Mouse (Mus musculus) lung, postnatal 4 days (tissue): ENCODE measurements at regions not wholly inside any gene's neighbourhood (a gene's known extent, or its start where the extent isn't known, plus 50 kb on each side); places are given as distances from the start of the nearest gene placed in this dataset.
A peak's percentile ranks its signal among the peaks of the same experiment; 100 is the strongest.

Experiments
- DNase-seq, 2 experiments: peaks; one replicate each; pipeline ENCODE4 v3.0.0; 2021

DNA sequence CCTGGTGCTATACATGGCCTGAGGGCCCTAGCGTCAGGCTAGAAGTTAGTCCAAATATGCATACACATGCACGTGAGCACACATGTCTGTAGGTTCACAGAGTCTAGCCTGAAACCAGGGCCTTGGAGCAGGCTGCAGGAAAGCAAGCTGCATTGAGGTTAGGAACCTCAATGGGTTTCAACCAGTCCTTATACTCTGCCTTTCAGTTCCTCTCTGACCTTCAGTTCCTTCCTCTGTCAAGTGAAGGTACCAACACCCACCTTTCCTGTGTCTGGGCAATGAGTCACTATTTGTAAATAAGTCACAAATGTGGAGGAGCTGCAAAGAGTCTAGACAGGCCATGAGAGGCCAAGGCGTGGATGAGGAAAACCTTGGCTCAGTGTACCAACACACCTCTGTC lies 89.1 kb upstream of the Zfp703 start:
- no peak for DNase-seq

DNA sequence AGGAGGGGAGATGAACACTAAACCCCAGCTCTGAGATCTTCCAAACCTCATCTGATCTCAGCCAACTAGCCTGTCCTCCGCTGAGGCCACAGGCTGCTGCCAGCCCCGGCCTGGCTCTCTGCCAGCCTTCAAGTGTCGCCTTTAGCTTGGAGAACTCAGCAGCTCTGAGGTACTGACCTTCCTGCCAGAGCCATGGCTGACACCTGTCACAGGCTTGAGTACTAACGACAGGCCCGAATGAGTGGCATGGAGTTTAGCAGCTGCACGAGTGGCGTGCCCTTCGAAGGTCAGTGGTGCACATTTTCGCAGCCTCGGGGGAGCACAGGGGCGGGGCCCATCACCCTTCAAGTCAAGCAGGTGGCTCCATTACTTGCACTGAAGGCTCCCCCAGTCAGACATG lies 85.2 kb upstream of the Zfp703 start:
- peak; percentile 59 to 72 for DNase-seq

DNA sequence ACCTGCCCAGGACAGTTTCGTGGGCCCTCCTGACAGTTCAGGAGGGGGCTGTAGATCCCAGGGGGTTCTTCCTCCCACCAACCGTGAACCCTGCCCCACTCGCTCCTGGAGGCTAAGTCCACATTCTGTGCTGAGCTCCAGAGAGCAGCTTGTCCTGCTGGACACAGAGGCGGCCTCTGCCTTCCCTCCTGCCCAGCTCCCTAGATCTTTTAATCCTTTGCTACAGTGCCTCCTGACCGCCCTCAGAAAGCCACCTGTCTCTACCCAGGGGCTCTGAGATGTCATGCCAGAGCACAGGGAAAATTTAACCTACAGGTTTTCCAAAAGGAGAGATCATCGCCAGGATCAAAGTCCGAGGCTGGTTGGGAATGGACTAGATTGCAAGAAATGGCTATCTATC lies 84.7 kb upstream of the Zfp703 start:
- DNase-seq = no peak

DNA sequence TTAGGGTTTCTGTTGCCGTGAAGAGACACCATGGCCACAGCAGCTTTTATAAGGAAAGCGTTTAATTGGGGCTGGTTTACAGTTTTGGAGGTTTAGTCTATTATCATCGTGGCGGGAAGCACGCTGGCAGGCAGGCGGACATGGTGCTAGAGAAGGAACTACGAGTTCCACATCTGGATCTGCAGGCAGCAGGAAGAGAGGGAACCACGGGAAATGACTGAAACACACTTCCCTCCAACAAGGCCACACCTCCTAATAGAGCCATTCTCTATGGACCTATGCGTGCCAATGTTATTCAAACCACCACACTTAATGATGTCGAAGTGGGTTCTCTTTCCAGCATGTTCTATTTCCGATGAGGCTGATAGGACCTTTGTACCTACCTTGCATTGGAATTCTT lies 81.3 kb upstream of the Zfp703 start:
- DNase-seq = no peak

DNA sequence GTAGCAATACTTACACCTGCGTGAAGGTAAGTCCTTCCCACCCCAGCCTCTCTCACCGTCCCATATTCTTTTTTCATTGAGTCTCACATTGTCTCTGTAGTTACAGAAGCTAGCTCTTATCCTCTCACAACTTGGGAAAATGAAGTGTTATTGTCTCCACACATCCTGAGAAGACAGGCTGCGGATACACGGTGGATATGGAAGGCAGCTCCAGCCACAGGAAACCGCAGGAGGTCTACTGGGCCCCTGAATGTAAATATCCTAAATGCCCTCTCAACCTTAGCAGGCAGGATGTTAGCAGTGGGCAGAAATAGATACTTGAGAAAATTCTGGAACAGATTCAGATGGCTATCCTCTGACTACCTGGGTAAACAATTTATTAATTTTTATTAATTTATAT lies 73.8 kb upstream of the Zfp703 start:
- no peak for DNase-seq

DNA sequence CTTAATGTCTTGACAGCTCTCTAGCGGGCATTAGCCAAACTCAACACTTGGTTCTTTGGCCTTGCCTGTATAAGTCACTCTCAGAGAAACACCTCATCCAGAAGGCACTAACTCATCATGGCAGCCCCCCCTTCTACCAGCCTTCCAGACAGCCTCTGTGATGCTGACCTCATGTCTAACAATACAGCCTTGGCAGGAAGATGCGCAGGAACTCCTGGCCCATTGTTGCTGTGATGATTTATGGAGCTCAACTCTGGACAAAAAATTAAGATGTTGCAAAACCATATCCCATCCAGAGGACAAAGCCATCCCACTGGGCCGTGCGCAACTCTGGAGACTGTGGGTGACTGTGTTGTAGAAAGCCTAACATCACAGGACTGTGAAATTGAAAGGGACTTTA lies 70.9 kb upstream of the Zfp703 start:
- no peak for DNase-seq

DNA sequence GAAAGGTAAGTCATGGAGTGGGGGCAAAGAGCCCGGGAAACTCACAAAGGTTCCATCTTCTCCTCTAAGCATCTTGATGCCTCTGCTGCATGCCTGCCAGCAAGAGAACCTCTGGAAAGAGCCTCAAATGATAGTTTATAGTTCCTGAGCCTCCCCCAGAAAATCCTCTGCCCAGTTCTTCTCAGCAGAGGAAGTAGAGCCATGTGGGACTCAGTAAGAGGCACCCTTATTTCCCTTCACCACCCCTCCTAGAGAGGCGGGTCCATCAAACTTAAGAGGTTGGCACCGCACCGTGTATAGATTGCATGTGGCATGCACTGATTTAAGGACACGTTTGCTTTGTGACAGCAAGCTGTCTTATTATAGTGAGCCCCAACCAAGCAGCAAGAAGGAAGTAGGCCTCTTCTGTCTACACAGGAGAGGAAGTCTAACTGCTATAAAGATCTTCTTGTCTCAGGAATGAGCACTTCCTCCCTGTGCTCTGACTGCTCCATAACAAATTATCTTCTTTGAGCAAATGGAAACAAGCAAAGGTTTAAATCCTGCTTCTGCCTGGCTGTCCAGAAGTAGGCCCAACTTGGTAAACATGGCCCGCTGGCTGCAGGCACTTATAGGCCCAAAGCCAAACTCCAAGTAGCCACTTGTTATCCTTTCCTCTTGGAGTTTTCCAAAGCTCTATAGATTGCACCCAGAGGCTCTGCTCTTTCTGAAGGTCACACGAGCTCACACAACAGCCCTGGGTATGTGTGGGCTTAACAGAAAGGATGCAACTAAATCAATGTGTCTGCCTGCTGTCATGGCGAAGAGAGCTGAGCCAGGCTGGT lies 69.6 kb upstream of the Zfp703 start:
- DNase-seq = peak; percentile 47 to 48

DNA sequence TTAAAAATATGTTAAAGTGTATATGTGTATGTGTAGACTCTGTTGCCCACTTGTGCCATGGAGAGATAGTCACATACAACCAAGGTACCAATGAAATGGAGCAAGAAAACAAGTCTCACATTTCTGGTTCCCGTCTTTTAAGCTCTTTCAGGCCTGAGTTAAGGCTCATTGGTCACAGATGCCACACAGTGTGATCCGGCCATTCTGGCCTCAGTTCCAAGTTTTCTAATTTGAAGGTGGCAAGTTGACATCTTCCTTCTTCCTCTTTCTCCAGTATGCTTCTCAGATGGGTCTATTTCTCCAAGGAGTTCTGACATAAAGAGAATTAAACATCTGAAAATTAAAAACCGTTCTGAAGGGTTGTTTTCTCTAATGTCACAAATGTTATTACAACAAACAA lies 66.9 kb upstream of the Zfp703 start:
- DNase-seq = no peak

DNA sequence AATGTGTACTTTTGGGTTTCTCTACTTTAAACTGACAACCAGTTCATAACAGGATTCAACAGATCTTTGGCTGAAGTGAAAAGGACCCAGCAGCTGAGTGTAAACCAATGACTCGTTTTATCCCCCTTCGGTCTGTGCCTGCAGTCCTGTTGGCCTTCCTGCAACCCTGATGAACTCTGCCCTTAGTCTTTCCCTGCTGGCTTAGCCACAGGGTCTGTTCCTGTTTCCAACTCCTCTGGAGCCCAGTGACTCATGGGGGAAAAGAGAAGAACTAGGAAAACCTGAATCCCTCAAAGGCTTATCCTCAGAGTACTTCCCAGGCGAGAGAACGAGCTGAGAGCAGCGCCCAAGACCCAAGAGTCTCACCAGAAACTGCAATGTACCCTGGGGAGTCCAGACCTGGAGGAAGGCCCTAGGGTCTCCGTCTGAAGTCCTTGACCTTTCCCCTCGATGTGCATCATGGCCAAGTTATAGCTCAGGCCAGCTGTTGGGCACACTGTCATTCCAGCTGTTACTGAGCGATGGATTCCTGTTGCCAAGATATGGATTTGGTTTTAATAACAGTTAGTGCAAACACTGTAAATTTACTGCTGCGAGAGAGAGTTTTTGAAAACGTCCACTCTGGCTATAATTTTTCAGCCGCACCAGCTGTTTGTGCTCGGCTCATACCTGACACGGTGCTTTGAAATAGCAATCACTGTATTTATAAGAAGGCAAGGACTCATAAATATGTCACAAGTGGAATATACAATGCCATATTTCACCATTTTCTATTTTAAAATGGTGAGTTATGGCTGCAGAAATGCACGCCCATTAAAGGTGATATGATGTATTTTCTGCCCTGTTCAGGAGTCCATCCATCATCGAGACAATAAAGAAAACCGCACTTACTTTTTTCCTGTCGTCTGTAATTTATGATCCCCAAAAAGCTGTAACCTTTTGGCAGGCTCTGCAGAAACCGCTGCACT lies 63.3 kb upstream of the Zfp703 start:
- no peak for DNase-seq

DNA sequence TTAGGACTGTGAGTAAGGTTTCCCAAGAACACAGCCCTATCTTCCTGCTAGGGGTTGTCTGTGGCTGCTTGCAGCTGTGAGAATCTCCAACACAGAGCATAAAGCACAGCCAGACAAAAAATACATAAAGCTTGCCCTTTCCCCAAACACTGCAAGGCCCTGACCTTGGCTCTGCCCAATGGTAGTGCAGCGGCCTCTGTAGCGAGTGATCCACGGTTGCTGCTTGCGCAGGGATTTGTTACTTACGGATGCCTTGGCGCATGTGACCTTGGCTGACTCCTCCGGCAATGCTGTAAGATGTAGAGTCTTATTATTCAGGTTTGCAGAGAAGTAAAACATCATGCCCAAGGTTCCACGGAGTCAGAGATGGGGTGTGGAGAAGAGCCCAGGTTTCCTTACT lies 61.4 kb upstream of the Zfp703 start:
- no peak for DNase-seq

DNA sequence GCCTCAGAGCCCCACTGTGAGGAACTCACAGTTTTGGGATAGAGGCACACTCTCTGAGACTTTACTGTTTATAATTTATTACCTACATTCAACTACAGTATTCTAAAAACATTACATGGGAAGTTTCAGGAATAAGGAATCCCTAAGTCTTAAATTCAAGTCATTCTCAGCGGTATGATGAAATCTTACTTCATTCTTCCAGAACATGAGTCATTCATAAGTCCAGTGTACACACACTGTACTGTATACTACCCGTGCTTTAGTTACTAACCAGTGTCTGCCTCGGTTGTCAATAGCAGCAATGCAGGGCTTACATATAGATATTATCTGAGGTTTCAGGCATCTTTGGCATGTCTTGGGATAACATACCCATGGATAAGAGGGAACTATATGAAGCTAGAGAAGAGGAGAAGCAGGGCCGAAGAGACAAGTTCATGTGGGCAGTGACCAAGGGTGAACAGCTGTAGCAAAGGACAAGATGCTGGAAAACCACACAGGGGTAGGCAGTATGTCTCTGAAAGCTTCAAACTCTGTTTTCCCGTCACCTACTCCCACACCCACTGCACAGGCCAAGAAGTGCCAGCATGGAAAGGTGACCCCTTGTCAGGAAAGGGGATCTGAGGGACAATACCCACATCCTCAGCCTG lies 55.5 kb upstream of the Zfp703 start:
- no peak for DNase-seq

DNA sequence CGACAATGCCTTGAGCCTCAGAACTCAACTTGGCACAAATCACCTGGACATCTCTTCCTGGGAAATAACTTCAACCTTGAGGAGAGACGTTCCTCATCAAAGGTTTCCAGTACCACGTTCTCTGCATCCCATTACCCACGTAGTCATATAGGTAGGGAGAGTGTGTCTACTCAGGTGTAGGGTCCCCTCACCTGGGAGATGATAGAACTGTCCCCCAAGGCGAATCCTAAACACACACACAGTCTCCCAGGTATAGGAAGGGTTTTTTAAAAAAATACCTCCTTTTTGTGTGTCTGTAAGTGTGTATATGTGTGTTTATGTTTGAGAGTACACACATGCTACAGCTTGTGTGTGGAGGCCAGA lies 55.0 kb upstream of the Zfp703 start:
- DNase-seq = no peak

DNA sequence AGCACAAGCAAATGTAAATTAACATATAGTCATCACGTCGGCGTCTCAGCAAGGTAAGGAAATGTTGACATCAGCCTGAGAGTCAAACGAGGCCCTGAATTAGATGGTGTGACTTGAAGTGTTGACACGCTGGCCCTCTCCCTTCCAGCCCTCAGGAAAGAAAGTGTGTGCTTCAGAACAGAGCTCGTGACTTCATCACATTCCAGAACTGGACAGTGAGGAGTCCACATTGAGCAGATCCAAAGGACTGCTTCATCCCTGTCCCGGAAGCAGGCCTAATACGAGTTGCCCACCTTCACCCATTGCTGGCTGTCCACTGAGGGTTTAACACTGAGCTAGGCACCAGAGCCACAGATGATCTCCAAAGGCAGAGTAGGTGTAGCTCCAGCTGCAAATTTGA lies 54.0 kb upstream of the Zfp703 start:
- DNase-seq = no peak
